17 mouse cellular contexts compared by ENCODE assay signal in the genomic region with DNA sequence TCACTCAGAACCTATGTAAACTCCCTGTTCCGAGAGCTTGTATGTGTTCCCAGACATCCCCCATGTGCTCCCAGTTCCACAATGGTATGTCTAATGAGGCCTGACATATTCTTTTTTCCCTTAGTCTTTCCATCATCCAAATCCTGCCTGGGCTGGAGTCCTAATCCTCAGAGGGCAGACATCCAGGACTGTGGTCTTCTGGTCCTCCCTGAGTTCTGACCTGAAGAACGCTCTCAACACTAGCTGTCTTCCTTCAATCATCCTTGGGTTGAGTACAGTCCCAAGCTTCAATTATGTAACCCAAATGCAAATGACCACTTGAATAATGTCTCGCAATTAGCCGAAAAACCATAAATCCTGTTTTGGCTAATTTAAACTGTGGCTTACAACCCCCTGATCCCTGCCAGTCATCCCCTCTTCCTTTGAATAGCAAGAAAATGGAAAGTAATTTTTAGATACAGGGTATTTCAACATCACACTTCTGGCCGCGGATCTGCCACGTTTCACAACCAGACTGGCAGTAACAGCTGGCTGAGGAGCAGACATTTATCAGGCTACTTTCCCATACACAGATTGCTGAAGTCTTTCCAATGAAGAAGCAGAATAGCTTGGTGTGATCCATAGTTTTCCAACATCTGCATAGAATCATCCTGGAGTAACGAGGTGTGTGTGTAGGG.
DNase-seq lines count a peak whose midpoint lies in the region; ATAC-seq and TF ChIP-seq lines count a peak whose summit lies in the region.
"Had no signal": no experiment of that assay in that cellular context is flagged by ENCODE, and none has a peak within 500 bp of the region (broad histone marks: within the 10 kb centered on the region; RNA-seq: fewer than 3 reads in every experiment).

No protein-coding gene starts in this region.

- H3K27me3 ChIP-seq in heart, embryonic 12.5 days (replicated peaks), result no peaks in the 10 kb centered on the region
- H3K27me3 ChIP-seq in intestine, postnatal 0 days (replicated peaks; ENCODE audit: control insufficient read depth, insufficient read depth, low read length), result no peaks in the 10 kb centered on the region
- H3K27me3 ChIP-seq: CH12.LX; limb, embryonic 13.5 days; midbrain, embryonic 15.5 days; stomach, embryonic 15.5 days had no signal

- DNase-seq in heart, adult 18-20 months, result peak; percentile 62 to 68
- peak; percentile 20 for DNase-seq in urinary bladder, postnatal 14 days (ENCODE audit: low spot score)
- no peak for DNase-seq in urinary bladder, adult 18-20 months (ENCODE audit: low spot score in 2 of 2)
- DNase-seq in heart, postnatal 36 days, result peak; percentile 28 to 52
- no peak for DNase-seq in spleen, postnatal 10 days (ENCODE audit: low spot score in 2 of 2)
- DNase-seq: cerebellum, adult 2 months; embryo, embryonic 11 days; thymus, postnatal 4 days had no signal

- H3K9ac ChIP-seq in heart, embryonic 12.5 days, result no peak overlapping the region
- H3K9ac ChIP-seq in intestine, postnatal 0 days (ENCODE audit: low read depth, low read length), result no peak overlapping the region
- H3K9ac ChIP-seq: limb, embryonic 13.5 days; midbrain, embryonic 15.5 days; stomach, embryonic 15.5 days had no signal

- no peak for ATAC-seq in heart, embryonic 12.5 days (ENCODE audit: insufficient number of reproducible peaks, low FRiP score)
- no peak for ATAC-seq in intestine, postnatal 0 days
- ATAC-seq: inflammation-experienced regulatory T-cells, adult 6 months; midbrain, embryonic 15.5 days had no signal

- no peak overlapping the region for H3K4me3 ChIP-seq in heart, embryonic 12.5 days
- no peak overlapping the region for H3K4me3 ChIP-seq in intestine, postnatal 0 days (ENCODE audit: low read depth, low read length)
- H3K4me3 ChIP-seq: limb, embryonic 13.5 days; midbrain, embryonic 15.5 days; stomach, embryonic 15.5 days had no signal

- no peaks in the 10 kb centered on the region for H3K36me3 ChIP-seq in heart, embryonic 12.5 days
- no peaks in the 10 kb centered on the region for H3K36me3 ChIP-seq in intestine, postnatal 0 days (ENCODE audit: control insufficient read depth, insufficient read depth)
- H3K36me3 ChIP-seq: limb, embryonic 13.5 days; midbrain, embryonic 15.5 days; stomach, embryonic 15.5 days had no signal

- no peak overlapping the region for H3K4me2 ChIP-seq in heart, embryonic 12.5 days
- H3K4me2 ChIP-seq in intestine, postnatal 0 days (replicated peaks; ENCODE audit: low read depth), result no peak overlapping the region
- H3K4me2 ChIP-seq: limb, embryonic 13.5 days; midbrain, embryonic 15.5 days; stomach, embryonic 15.5 days had no signal

- intact Hi-C loops in heart, postnatal 36 days (cut with DNase I), result no loop called here

- no peak for TF ChIP-seq CTCF in intestine, postnatal 0 days (IDR thresholded peaks at IDR 0.05; ENCODE audit: low read depth)

- no peaks in the 10 kb centered on the region for H3K9me3 ChIP-seq in heart, embryonic 12.5 days (replicated peaks)
- no peaks in the 10 kb centered on the region for H3K9me3 ChIP-seq in intestine, postnatal 0 days (ENCODE audit: control insufficient read depth)
- H3K9me3 ChIP-seq: limb, embryonic 13.5 days; midbrain, embryonic 15.5 days; stomach, embryonic 15.5 days had no signal

- peaks cover 32% of the 10 kb centered on the region for H3K4me1 ChIP-seq in heart, embryonic 12.5 days (replicated peaks)
- H3K4me1 ChIP-seq in intestine, postnatal 0 days (replicated peaks; ENCODE audit: control insufficient read depth, insufficient read depth, low read length), result no peaks in the 10 kb centered on the region

- WGBS in heart, embryonic 12.5 days, result 83% methylated on average over 8 of the region's 8 CpGs
- 85% methylated on average over 8 of the region's 8 CpGs for WGBS in intestine, postnatal 0 days

- no peak overlapping the region for H3K27ac ChIP-seq in heart, embryonic 12.5 days (ENCODE audit: poor library complexity, severe bottlenecking)
- no peak overlapping the region for H3K27ac ChIP-seq in intestine, postnatal 0 days (ENCODE audit: low read depth, low read length)
- H3K27ac ChIP-seq: kidney, postnatal 0 days; limb, embryonic 13.5 days; macrophage; midbrain, embryonic 15.5 days; stomach, embryonic 15.5 days had no signal

Comparison
In these comparisons a context has a peak if more than half of its experiments do, and no peak if none do; other contexts are left out.
1. DNase-seq: peak in heart, adult 18-20 months (2 of 2), urinary bladder, postnatal 14 days (single experiment) and heart, postnatal 36 days (2 of 2); none in urinary bladder, adult 18-20 months (0 of 2) and spleen, postnatal 10 days (0 of 2).